Mouse (Mus musculus): ENCODE results near the gene Tmem25. TPM values are rescaled to one million over a fixed set of nuclear protein-coding genes. Genes with fewer than 3 reads are reported as not detected.
"Not testable (repeated sequence)": the region's sequence is repeated elsewhere in the genome, so short reads cannot be mapped to it uniquely, and the experiment has no call there.

Gene Tmem25
- polyA plus RNA-seq, 1 experiment from 2014 or later, result 1.2 TPM

DNA sequence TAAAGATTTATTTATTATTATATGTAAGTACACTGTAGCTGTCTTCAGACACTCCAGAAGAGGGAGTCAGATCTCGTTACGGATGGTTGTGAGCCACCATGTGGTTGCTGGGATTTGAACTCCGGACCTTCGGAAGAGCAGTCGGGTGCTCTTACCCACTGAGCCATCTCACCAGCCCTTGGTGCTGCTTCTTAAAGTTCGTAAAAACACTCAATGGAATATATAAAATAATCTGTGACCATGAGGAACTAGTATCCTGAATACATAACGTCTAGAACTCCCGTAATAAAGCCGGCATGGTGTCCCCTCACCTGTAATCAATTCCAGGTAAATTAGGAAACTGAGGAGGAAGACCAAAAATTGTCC is 31.1 kb downstream of the Tmem25 start:
- Histone ChIP-seq H3K4me3 (peak overlapping the region; percentile 92), H3K4me1 (peaks cover 18% of the 10 kb centered on the region), H3K4me2 (peak overlapping the region; percentile 67), H3K27ac (peak overlapping the region; percentile 33; the same call in 1 of the 2 replicates)
- ATAC-seq (ENCODE audit: borderline replicate concordance, extremely low read depth, low FRiP score, low TSS enrichment); H3K9me3 ChIP-seq; H3K36me3 ChIP-seq; H3K27me3 ChIP-seq; H3K9ac ChIP-seq: not testable (repeated sequence)
- 31% methylated on average over 9 of the region's 9 CpGs for WGBS

GRCm38 (mm10) chr9:44767101-44768028 is 31.7 kb downstream of the Tmem25 start, which contains the start of the genes Arcn1 and Ift46:
Gene Arcn1, minus strand, starts transcription at chr9:44767845.
Gene Ift46, plus strand, starts transcription at chr9:44767908.
- under 1% methylated on average over 71 of the region's 82 CpGs for WGBS
- Histone ChIP-seq H3K9ac (peak within 1 kb of the TSS; percentile 98), H3K27me3 (no peaks in the 10 kb centered on the region)

DNA sequence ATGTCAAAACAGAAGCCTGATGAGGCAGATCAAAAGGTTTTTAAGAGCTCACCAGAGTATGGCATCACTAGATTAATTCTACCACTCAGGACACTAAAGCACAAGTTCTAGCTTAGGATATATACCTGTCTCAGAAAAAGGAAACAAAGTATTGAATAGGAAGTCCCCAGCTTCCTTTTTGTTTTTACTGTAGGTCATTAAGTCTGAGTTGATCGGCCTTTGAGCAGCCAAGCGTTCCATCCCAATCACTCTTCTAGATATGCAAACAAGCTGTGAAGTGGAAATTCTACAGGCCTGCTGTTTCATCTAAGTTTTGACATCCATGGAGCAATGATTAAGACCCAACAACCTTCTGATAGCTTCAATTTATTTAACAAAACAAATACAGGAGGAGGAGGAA is 38.2 kb downstream of the Tmem25 start:
- Histone ChIP-seq H3K4me2 (no peak overlapping the region), H3K4me3 (no peak overlapping the region), H3K9ac (no peak overlapping the region), H3K9me3 (no peaks in the 10 kb centered on the region), H3K4me1 (peaks cover 16% of the 10 kb centered on the region), H3K27me3 (no peaks in the 10 kb centered on the region), H3K36me3 (peaks cover 31% of the 10 kb centered on the region), H3K27ac (no peak overlapping the region)
- 47% methylated on average over 2 of the region's 2 CpGs for WGBS
- ATAC-seq (ENCODE audit: borderline replicate concordance, extremely low read depth, low FRiP score, low TSS enrichment), result no peak

More at GRCm38 (mm10) chr9:44767101-44768028, 31.7 kb downstream of the Tmem25 start, which contains the start of the genes Arcn1 and Ift46:
- H3K4me1 ChIP-seq, result peaks cover 18% of the 10 kb centered on the region
- no peaks in the 10 kb centered on the region for H3K9me3 ChIP-seq
- peak within 1 kb of the TSS; percentile 97 for H3K27ac ChIP-seq
- peak within 1 kb of the TSS; percentile 92 for H3K4me3 ChIP-seq
- peak; percentile 93 for ATAC-seq (ENCODE audit: borderline replicate concordance, extremely low read depth, low FRiP score, low TSS enrichment)
- H3K4me2 ChIP-seq, result peak within 1 kb of the TSS; percentile 67
- H3K36me3 ChIP-seq, result no peaks in the 10 kb centered on the region

DNA sequence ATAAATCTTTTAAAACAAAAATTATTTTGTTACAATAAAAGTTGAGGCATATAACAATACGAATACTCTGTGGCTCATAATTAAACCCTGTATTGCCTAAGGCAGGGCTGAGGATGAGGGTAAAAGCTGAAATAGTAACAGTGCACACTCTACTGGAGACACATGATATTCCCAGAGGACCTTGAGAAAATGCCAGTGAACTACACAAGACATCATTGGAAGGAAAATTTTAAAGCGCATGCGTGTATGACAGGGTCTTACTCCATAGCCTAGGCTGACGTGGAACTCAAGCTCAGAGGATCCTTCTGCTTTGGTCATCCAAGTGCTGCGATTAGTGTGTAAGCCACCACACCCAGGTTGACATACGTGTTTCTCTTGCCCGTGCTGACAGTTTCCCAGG is 50.6 kb downstream of the Tmem25 start:
- Histone ChIP-seq H3K27ac (no peak overlapping the region), H3K27me3 (no peaks in the 10 kb centered on the region), H3K9ac (no peak overlapping the region), H3K9me3 (no peaks in the 10 kb centered on the region), H3K36me3 (peaks cover 91% of the 10 kb centered on the region), H3K4me1 (no peaks in the 10 kb centered on the region), H3K4me2 (no peak overlapping the region), H3K4me3 (no peak overlapping the region)
- no peak for ATAC-seq (ENCODE audit: borderline replicate concordance, extremely low read depth, low FRiP score, low TSS enrichment)
- 88% methylated on average over 7 of the region's 7 CpGs for WGBS

DNA sequence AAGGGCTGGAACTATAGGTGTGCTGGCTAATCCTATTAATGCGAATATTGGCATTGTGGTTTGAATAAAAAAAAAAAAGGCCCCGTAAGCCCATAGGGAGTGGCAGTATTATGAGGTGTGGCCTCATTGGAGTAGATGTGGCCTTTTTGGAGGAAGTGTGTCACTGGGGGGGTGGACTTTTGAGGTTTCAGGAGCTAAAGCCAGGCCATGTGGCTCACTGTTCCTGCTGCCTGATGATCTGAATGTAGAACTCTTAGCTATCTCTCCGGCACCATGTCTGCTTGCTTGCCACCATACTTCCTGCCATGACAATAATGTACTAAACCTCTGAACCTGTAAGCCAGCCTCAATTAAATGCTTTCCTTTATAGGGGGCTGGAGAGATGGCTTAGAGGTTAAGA is 51.8 kb downstream of the Tmem25 start:
- peaks cover 91% of the 10 kb centered on the region for H3K36me3 ChIP-seq
- ATAC-seq (ENCODE audit: borderline replicate concordance, extremely low read depth, low FRiP score, low TSS enrichment), result no peak
- no peak overlapping the region for H3K9ac ChIP-seq
- H3K4me3 ChIP-seq, result no peak overlapping the region
- H3K4me2 ChIP-seq, result no peak overlapping the region
- no peak overlapping the region for H3K27ac ChIP-seq
- no peaks in the 10 kb centered on the region for H3K27me3 ChIP-seq
- H3K9me3 ChIP-seq, result no peaks in the 10 kb centered on the region
- 90% methylated on average over 3 of the region's 3 CpGs for WGBS
- H3K4me1 ChIP-seq, result no peaks in the 10 kb centered on the region

GRCm38 (mm10) chr9:44746666-44747065 is 52.4 kb downstream of the Tmem25 start:
- no peak for ATAC-seq (ENCODE audit: borderline replicate concordance, extremely low read depth, low FRiP score, low TSS enrichment)

GRCm38 (mm10) chr9:44745371-44745770 is 53.7 kb downstream of the Tmem25 start:
- peaks cover 81% of the 10 kb centered on the region for H3K36me3 ChIP-seq
- no peak for ATAC-seq (ENCODE audit: borderline replicate concordance, extremely low read depth, low FRiP score, low TSS enrichment)
- H3K4me1 ChIP-seq, result no peaks in the 10 kb centered on the region
- H3K9me3 ChIP-seq, result no peaks in the 10 kb centered on the region
- no peak overlapping the region for H3K27ac ChIP-seq
- 89% methylated on average over 7 of the region's 7 CpGs for WGBS
- H3K4me3 ChIP-seq, result no peak overlapping the region
- no peaks in the 10 kb centered on the region for H3K27me3 ChIP-seq
- no peak overlapping the region for H3K4me2 ChIP-seq
- no peak overlapping the region for H3K9ac ChIP-seq

More at GRCm38 (mm10) chr9:44746666-44747065, 52.4 kb downstream of the Tmem25 start:
- H3K9me3 ChIP-seq, result no peaks in the 10 kb centered on the region
- no peaks in the 10 kb centered on the region for H3K27me3 ChIP-seq
- WGBS, result 88% methylated on average over 3 of the region's 3 CpGs
- no peak overlapping the region for H3K27ac ChIP-seq
- peaks cover 88% of the 10 kb centered on the region for H3K36me3 ChIP-seq
- H3K9ac ChIP-seq, result no peak overlapping the region
- H3K4me2 ChIP-seq, result no peak overlapping the region
- no peak overlapping the region for H3K4me3 ChIP-seq
- H3K4me1 ChIP-seq, result no peaks in the 10 kb centered on the region

Other genes starting within 250 kb of the Tmem25 start
- gene Cxcr5, start 237.4 kb downstream of the Tmem25 start, polyA plus RNA-seq (2015; fragmentation: Nextera tagmentation; extraction: Ambion mirVana), result not detected in 2 replicates
- gene Ddx6, start 194.4 kb downstream of the Tmem25 start, polyA plus RNA-seq (2015; fragmentation: Nextera tagmentation; extraction: Ambion mirVana), result 20.7 and 22.5 TPM in 2 replicates
- gene Treh, start 126.1 kb downstream of the Tmem25 start, polyA plus RNA-seq (2015; fragmentation: Nextera tagmentation; extraction: Ambion mirVana), result not detected in 2 replicates
- 26.6 and 33.2 TPM in 2 replicates for gene Phldb1, start 64.1 kb downstream of the Tmem25 start, polyA plus RNA-seq (2015; fragmentation: Nextera tagmentation; extraction: Ambion mirVana)
- 193 and 199 TPM in 2 replicates for gene Arcn1, start 31.5 kb downstream of the Tmem25 start, polyA plus RNA-seq (2015; fragmentation: Nextera tagmentation; extraction: Ambion mirVana)
- gene Ift46, start 31.4 kb downstream of the Tmem25 start, polyA plus RNA-seq (2015; fragmentation: Nextera tagmentation; extraction: Ambion mirVana), result 93.2 and 99.1 TPM in 2 replicates
- 0.67 and 1.2 TPM in 2 replicates for gene Ttc36, start 3.8 kb upstream of the Tmem25 start, polyA plus RNA-seq (2015; fragmentation: Nextera tagmentation; extraction: Ambion mirVana)
- gene Kmt2a, start 82.0 kb upstream of the Tmem25 start, polyA plus RNA-seq (2015; fragmentation: Nextera tagmentation; extraction: Ambion mirVana), result 11.2 and 15.5 TPM in 2 replicates
- 636 and 712 TPM in 2 replicates for gene Atp5l, start 121.4 kb upstream of the Tmem25 start, polyA plus RNA-seq (2015; fragmentation: Nextera tagmentation; extraction: Ambion mirVana)
- 21.7 and 25.7 TPM in 2 replicates for gene Ube4a, start 166.3 kb upstream of the Tmem25 start, polyA plus RNA-seq (2015; fragmentation: Nextera tagmentation; extraction: Ambion mirVana)
- gene Cd3g, start 181.1 kb upstream of the Tmem25 start, polyA plus RNA-seq (2015; fragmentation: Nextera tagmentation; extraction: Ambion mirVana), result 4.3 and 20.4 TPM in 2 replicates
- 1.1 and 6.2 TPM in 2 replicates for gene Cd3d, start 182.5 kb upstream of the Tmem25 start, polyA plus RNA-seq (2015; fragmentation: Nextera tagmentation; extraction: Ambion mirVana)
- gene Cd3e, start 210.3 kb upstream of the Tmem25 start, polyA plus RNA-seq (2015; fragmentation: Nextera tagmentation; extraction: Ambion mirVana), result 1.9 and 12.6 TPM in 2 replicates
- gene Mpzl2, start 240.5 kb upstream of the Tmem25 start, polyA plus RNA-seq (2015; fragmentation: Nextera tagmentation; extraction: Ambion mirVana), result 15.8 and 16.3 TPM in 2 replicates